16 mouse cellular contexts compared by ENCODE assay signal in genomic region chr19:56355201-56355600, GRCm38 (mm10). TPM values are rescaled to one million over a fixed set of nuclear protein-coding genes. Genes with fewer than 3 reads are reported as not detected.
"Had no signal": no experiment of that assay in that cellular context is flagged by ENCODE, and none has a peak within 500 bp of the region (broad histone marks: within the 10 kb centered on the region; RNA-seq: fewer than 3 reads in every experiment).

No protein-coding gene starts in this region.

- H3K9ac ChIP-seq: neural tube, embryonic 15.5 days; stomach, embryonic 15.5 days had no signal

- H3K27me3 ChIP-seq: neural tube, embryonic 15.5 days; stomach, embryonic 15.5 days had no signal

- H3K4me1 ChIP-seq: stomach, embryonic 15.5 days had no signal

- H3K4me3 ChIP-seq: neural tube, embryonic 15.5 days; stomach, embryonic 15.5 days had no signal

- H3K36me3 ChIP-seq: neural tube, embryonic 15.5 days; stomach, embryonic 15.5 days had no signal

- DNase-seq: retina, postnatal 1 day; right cerebral cortex, adult 18-20 months; right cerebral cortex, postnatal 14 days; right cerebral cortex, postnatal 25 days; right cerebral cortex, postnatal 4 days; spleen, adult 18-20 months; thymus, adult 18-20 months; thymus, adult 2 months; thymus, postnatal 14 days; thymus, postnatal 25 days; thymus, postnatal 36 days; thymus, postnatal 4 days had no signal

- H3K27ac ChIP-seq: neural tube, embryonic 15.5 days; stomach, embryonic 15.5 days; stomach, postnatal 0 days had no signal

- H3K4me2 ChIP-seq: neural tube, embryonic 15.5 days; stomach, embryonic 15.5 days had no signal

- H3K9me3 ChIP-seq: neural tube, embryonic 15.5 days; stomach, embryonic 15.5 days had no signal

RNA-seq across cellular contexts. Expression of gene Nrap, which starts 34.6 kb away (rescaled TPM):
- total RNA-seq: neutrophil, adult 5-6 weeks had no signal
